Mouse (Mus musculus) CD4-positive, CD25-positive, alpha-beta regulatory T cell, adult 4 months (primary cell): ENCODE results near the gene Tmem120b. TPM values are rescaled to one million over a fixed set of nuclear protein-coding genes. Genes with fewer than 3 reads are reported as not detected.
"Not testable (repeated sequence)": the region's sequence is repeated elsewhere in the genome, so short reads cannot be mapped to it uniquely, and the experiment has no call there.

Source experiments
- ATAC-seq: one replicate; pipeline ENCODE4 v1.8.0; 2017
- polyA plus RNA-seq, 2 experiments: library from polyadenylated mRNA; unstranded; fragments of 100-300 nt; shearing (Covaris generic); gene quantifications; one replicate each; pipeline ENCODE4 v1.2.1; 2017

Tmem120b gene
- polyA plus RNA-seq, 2 experiments from 2014 or later, result 3.4 to 4.3 TPM

- ATAC-seq, result peak; percentile 96
These were observed 10.6 kb upstream of the Tmem120b start for GRCm38 (mm10) chr5:123057366-123058250.

- no peak for ATAC-seq
These were observed 9.7 kb upstream of the Tmem120b start for GRCm38 (mm10) chr5:123058251-123059102.

GRCm38 (mm10) chr5:123059757-123060520 is 8.3 kb upstream of the Tmem120b start:
- no peak for ATAC-seq

GRCm38 (mm10) chr5:123060706-123061401 is 7.4 kb upstream of the Tmem120b start:
- no peak for ATAC-seq

GRCm38 (mm10) chr5:123061402-123061749 is 6.8 kb upstream of the Tmem120b start:
- not testable (repeated sequence) for ATAC-seq

GRCm38 (mm10) chr5:123063141-123063540 is 5.1 kb upstream of the Tmem120b start:
- ATAC-seq, result no peak

GRCm38 (mm10) chr5:123064207-123064606 is 4.0 kb upstream of the Tmem120b start:
- peak; percentile 66 for ATAC-seq

GRCm38 (mm10) chr5:123067395-123067995 is 720 bp upstream of the Tmem120b start:
- ATAC-seq, result peak; percentile 93

GRCm38 (mm10) chr5:123068714-123069113 is 499 bp downstream of the Tmem120b start:
- ATAC-seq, result no peak

GRCm38 (mm10) chr5:123075576-123076418 is 7.6 kb downstream of the Tmem120b start:
- ATAC-seq, result peak; percentile 91

GRCm38 (mm10) chr5:123076419-123077281 is 8.4 kb downstream of the Tmem120b start:
- peak; percentile 36 for ATAC-seq

GRCm38 (mm10) chr5:123079568-123079967 is 11.4 kb downstream of the Tmem120b start:
- ATAC-seq, result no peak

GRCm38 (mm10) chr5:123080041-123080440 is 11.8 kb downstream of the Tmem120b start:
- ATAC-seq, result no peak

GRCm38 (mm10) chr5:123080510-123080909 is 12.3 kb downstream of the Tmem120b start:
- ATAC-seq, result no peak

- ATAC-seq, result no peak
These were observed 15.3 kb downstream of the Tmem120b start for GRCm38 (mm10) chr5:123083340-123084050.

- ATAC-seq, result no peak
These were observed 18.3 kb downstream of the Tmem120b start for GRCm38 (mm10) chr5:123086501-123086900.

- ATAC-seq, result no peak
These were observed 20.6 kb downstream of the Tmem120b start for GRCm38 (mm10) chr5:123088784-123089183.

- ATAC-seq, result no peak
These were observed 22.5 kb downstream of the Tmem120b start for GRCm38 (mm10) chr5:123090560-123091306.
